Mouse (Mus musculus) heart, adult 2 months (tissue): Measurements from ENCODE around the gene A930009A15Rik. TPM values are rescaled to one million over a fixed set of nuclear protein-coding genes. Genes with fewer than 3 reads are reported as not detected.

Experiments
- DNase-seq, 2 experiments: peaks; one replicate each; pipeline ENCODE4 v3.0.0; 2021
- H3K27ac ChIP-seq: fragments of 200-600 bp; 2 replicates; pipeline ENCODE4 v1.8.1; 2022
- H3K27me3 ChIP-seq: fragments of 200-500 bp; 2 replicates; pipeline ENCODE4 v1.6.1; 2012; ENCODE audit warnings: mild to moderate bottlenecking, low read length, inconsistent platforms, mixed read lengths; ENCODE audit not compliant: control insufficient read depth, insufficient read depth
- H3K36me3 ChIP-seq: fragments of 200-500 bp; 2 replicates; pipeline ENCODE4 v1.6.1; 2012; ENCODE audit warnings: low read length, inconsistent platforms; ENCODE audit not compliant: control insufficient read depth, insufficient read depth
- H3K4me1 ChIP-seq: fragments of 200-500 bp; 2 replicates; pipeline ENCODE4 v1.6.1; 2011; ENCODE audit warnings: low read length; ENCODE audit not compliant: control insufficient read depth, insufficient read depth
- H3K4me3 ChIP-seq: fragments of 200-600 bp; 2 replicates; pipeline ENCODE4 v1.8.1; 2022
- H3K79me2 ChIP-seq: fragments of 200-500 bp; replicated peaks from 2 replicates; pipeline ENCODE4 v1.6.1; 2012; ENCODE audit warnings: mild to moderate bottlenecking, inconsistent platforms, low read length, moderate library complexity, mixed read lengths; ENCODE audit not compliant: control insufficient read depth, insufficient read depth
- H3K9ac ChIP-seq: fragments of 200-500 bp; 2 replicates; pipeline ENCODE4 v1.6.1; 2012; ENCODE audit warnings: low read depth, mild to moderate bottlenecking, control low read depth, inconsistent platforms, low read length, mixed read lengths
- CTCF ChIP-seq: fragments of 200-600 bp; IDR thresholded peaks from 2 replicates; pipeline ENCODE4 v1.8.1; 2022; ENCODE audit warnings: antibody characterized with exemption, mild to moderate bottlenecking, moderate library complexity
- EP300 ChIP-seq: fragments of 200-500 bp; IDR thresholded peaks from 2 replicates; pipeline ENCODE4 v1.6.1; 2011; ENCODE audit warnings: low read depth, low read length, control low read depth; ENCODE audit not compliant: insufficient read depth
- POLR2A ChIP-seq: fragments of 200-500 bp; IDR thresholded peaks from 2 replicates; pipeline ENCODE4 v1.6.1; 2011; ENCODE audit warnings: mild to moderate bottlenecking, low read depth, low read length, control low read depth; ENCODE audit not compliant: insufficient read depth
- WGBS: fragments of 180-500 bp; shearing (Covaris S2); methylation state at CpG from one replicate; pipeline ENCODE4 v1.1.7; 2018; 5-methylcytosine and 5-hydroxymethylcytosine counted together
- intact Hi-C: fragments of 180-260 bp; cut with DNase I; formaldehyde crosslinking; loops from one replicate; pipeline ENCODE4 v1.15.1; 2025
- polyA plus RNA-seq: library from polyadenylated mRNA; depleted of rRNA; stranded (reverse); fragments of >200 nt; gene quantifications from 2 replicates; pipeline ENCODE4 v1.2.3, GENCODE M21; 2012
- total RNA-seq, 2 experiments: library from RNA; stranded (reverse); gene quantifications; 2 replicates each; pipeline ENCODE4 v1.2.3; 2021

A930009A15Rik gene
- total and polyA plus RNA-seq, 3 experiments, result not detected

GRCm38 (mm10) chr10:115579076-115579475 lies 9.3 kb downstream of the A930009A15Rik start:
- intact Hi-C loops, result no loop called here
- TF ChIP-seq POLR2A, result no peak
- no peak for TF ChIP-seq CTCF
- no peak for TF ChIP-seq EP300
- no peaks in the 10 kb centered on the region for H3K79me2 ChIP-seq
- H3K4me3 ChIP-seq, result no peak overlapping the region
- WGBS, result 81% methylated on average over 7 of the region's 7 CpGs
- no peak overlapping the region for H3K9ac ChIP-seq
- DNase-seq, result no peak
- H3K4me1 ChIP-seq, result no peaks in the 10 kb centered on the region
- H3K36me3 ChIP-seq, result no peaks in the 10 kb centered on the region
- H3K27me3 ChIP-seq, result 0 out of 2 replicates have a peak, but pooled peaks cover 2% of the 10 kb centered on the region
- H3K27ac ChIP-seq, result no peak overlapping the region

- TF ChIP-seq EP300, result no peak
- no peak for TF ChIP-seq CTCF
- no peak for TF ChIP-seq POLR2A
- H3K79me2 ChIP-seq, result no peaks in the 10 kb centered on the region
- no peak overlapping the region for H3K4me3 ChIP-seq
- 46% methylated on average over 7 of the region's 7 CpGs for WGBS
- no peak overlapping the region for H3K9ac ChIP-seq
- DNase-seq, result no peak
- H3K27ac ChIP-seq, result no peak overlapping the region
- no peaks in the 10 kb centered on the region for H3K36me3 ChIP-seq
- intact Hi-C loops, result no loop called here
- H3K27me3 ChIP-seq, result 0 out of 2 replicates have a peak, but pooled peaks cover 2% of the 10 kb centered on the region
- no peaks in the 10 kb centered on the region for H3K4me1 ChIP-seq
Observed at GRCm38 (mm10) chr10:115579494-115579893, 9.7 kb downstream of the A930009A15Rik start.

GRCm38 (mm10) chr10:115581971-115582370 lies 12.2 kb downstream of the A930009A15Rik start:
- 67% methylated on average over 9 of the region's 9 CpGs for WGBS
- Histone ChIP-seq H3K27ac (no peak overlapping the region), H3K4me3 (no peak overlapping the region), H3K27me3 (peaks cover 4% of the 10 kb centered on the region; the same call in 1 of the 2 replicates), H3K4me1 (no peaks in the 10 kb centered on the region), H3K79me2 (no peaks in the 10 kb centered on the region), H3K9ac (no peak overlapping the region), H3K36me3 (no peaks in the 10 kb centered on the region)
- no peak for DNase-seq
- TF ChIP-seq CTCF (no peak), POLR2A (no peak), EP300 (no peak)
- intact Hi-C loops, result no loop called here

DNA sequence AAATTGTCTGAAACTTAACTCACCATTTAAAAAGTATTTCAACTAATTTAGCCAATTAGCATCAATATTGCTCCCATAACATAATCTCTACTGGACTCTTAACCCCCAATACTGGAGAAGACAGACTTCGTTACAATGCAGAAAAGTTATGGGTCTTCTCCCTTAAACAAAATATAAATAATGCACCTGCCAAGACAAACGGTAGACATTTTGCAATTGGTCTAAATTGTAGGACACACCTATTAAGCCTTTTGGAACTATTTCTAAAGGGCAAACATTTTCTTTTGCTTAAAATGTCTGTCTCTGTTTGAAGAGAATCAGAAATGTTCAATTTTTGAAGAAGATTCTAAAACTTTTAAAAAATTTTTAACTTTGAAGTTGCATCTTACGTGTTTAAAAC lies 13.3 kb downstream of the A930009A15Rik start:
- no peaks in the 10 kb centered on the region for H3K36me3 ChIP-seq
- H3K27me3 ChIP-seq, result peaks cover 8% of the 10 kb centered on the region
- intact Hi-C loops, result no loop called here
- H3K27ac ChIP-seq, result no peak overlapping the region
- H3K4me1 ChIP-seq, result no peaks in the 10 kb centered on the region
- TF ChIP-seq POLR2A, result no peak
- TF ChIP-seq EP300, result no peak
- TF ChIP-seq CTCF, result no peak
- H3K79me2 ChIP-seq, result no peaks in the 10 kb centered on the region
- H3K9ac ChIP-seq, result no peak overlapping the region
- DNase-seq, result no peak
- H3K4me3 ChIP-seq, result no peak overlapping the region
- WGBS, result 83% methylated on average over 3 of the region's 3 CpGs

GRCm38 (mm10) chr10:115584656-115585055 lies 14.9 kb downstream of the A930009A15Rik start:
- Histone ChIP-seq H3K4me1 (no peaks in the 10 kb centered on the region), H3K79me2 (no peaks in the 10 kb centered on the region), H3K9ac (no peak overlapping the region), H3K27ac (no peak overlapping the region), H3K27me3 (peaks cover 10% of the 10 kb centered on the region), H3K4me3 (no peak overlapping the region), H3K36me3 (no peaks in the 10 kb centered on the region)
- intact Hi-C loops, result no loop called here
- TF ChIP-seq CTCF (no peak), POLR2A (no peak), EP300 (no peak)
- no peak for DNase-seq
- 30% methylated on average over 13 of the region's 14 CpGs for WGBS

DNA sequence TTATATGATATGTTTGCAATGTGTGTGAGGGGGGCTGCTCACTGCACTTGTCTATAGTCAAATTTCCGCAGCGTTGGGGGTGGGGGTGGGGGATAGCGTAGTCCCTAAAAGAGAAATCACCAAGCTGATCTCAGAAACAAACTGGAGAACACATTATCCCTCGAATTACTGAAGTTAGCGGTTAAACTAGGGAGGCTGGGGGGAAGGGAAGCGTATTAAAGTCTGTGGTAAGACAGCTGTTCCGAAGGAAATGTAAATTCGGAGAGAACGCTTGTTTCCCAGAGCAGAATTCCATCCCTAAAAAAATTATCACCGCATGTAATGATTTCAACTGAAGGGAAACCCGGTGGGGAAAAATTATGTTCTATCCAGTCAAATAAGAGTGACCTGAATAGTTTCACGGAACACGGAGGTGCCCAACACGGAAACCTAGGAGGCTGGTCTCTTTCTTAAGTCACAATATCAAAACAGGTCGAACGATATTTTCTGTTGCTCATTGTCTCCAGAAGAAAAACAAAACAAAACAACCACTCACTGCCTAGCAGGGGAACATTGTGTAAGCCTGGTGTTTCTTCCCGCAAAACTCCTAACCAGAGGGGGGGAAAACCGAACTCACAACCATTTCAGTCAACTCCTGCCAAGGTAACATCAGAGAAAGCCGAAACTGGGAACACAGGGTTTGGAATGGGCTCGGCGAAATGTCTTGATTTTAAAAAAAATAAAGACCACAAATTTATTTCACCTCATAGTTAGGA lies 15.9 kb downstream of the A930009A15Rik start:
- peaks cover 10% of the 10 kb centered on the region for H3K27me3 ChIP-seq
- no peak for TF ChIP-seq CTCF
- TF ChIP-seq EP300, result no peak
- no peak for TF ChIP-seq POLR2A
- H3K4me1 ChIP-seq, result no peaks in the 10 kb centered on the region
- intact Hi-C loops, result no loop called here
- no peak for DNase-seq
- no peaks in the 10 kb centered on the region for H3K36me3 ChIP-seq
- H3K9ac ChIP-seq, result no peak overlapping the region
- H3K79me2 ChIP-seq, result no peaks in the 10 kb centered on the region
- no peak overlapping the region for H3K27ac ChIP-seq
- H3K4me3 ChIP-seq, result no peak overlapping the region
- WGBS, result 5% methylated on average over 21 of the region's 21 CpGs
